ENCODE assay signal across 15 mouse cellular contexts in the genomic region with DNA sequence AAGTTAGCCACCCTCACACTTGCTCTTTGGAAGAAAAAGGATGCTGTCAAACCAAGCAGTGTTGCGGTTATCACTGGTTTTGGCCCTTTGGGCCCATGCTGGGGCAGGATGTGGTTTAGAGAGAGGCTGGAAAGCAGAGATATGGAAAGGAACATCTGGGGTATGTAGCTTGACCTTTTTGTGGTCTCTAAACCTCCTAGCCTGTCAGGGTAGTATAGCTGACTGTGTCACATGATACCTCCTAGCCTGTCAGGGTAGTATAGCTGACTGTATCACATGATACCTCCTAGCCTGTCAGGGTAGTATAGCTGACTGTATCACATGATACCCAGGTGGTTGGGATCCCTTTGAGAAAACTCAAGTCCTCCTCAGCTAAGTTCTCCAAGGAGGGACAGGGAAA. TPM values are rescaled to one million over a fixed set of nuclear protein-coding genes. Genes with fewer than 3 reads are reported as not detected.
DNase-seq lines count a peak whose midpoint lies in the region; ATAC-seq and TF ChIP-seq lines count a peak whose summit lies in the region.
"Had no signal": no experiment of that assay in that cellular context is flagged by ENCODE, and none has a peak within 500 bp of the region (broad histone marks: within the 10 kb centered on the region; RNA-seq: fewer than 3 reads in every experiment).

No protein-coding gene starts in this region.

- no peaks in the 10 kb centered on the region for H3K27me3 ChIP-seq in MEL (ENCODE audit: control insufficient read depth in 1 of 2, insufficient read depth in 2 of 2, low read length in 2 of 2)
- H3K27me3 ChIP-seq in forebrain, embryonic 15.5 days = peaks cover 40% of the 10 kb centered on the region

- peak; percentile 64 for ATAC-seq in megakaryocyte progenitor cell, adult 5-6 weeks (replicated peaks; ENCODE audit: poor library complexity)
- no peak for ATAC-seq in forebrain, embryonic 15.5 days (replicated peaks)

- no peak for TF ChIP-seq CTCF in MEL (IDR thresholded peaks at IDR 0.05 in 2 of 3, conservative IDR thresholded peaks at IDR 0.05 in 1 of 3; ENCODE audit: control insufficient read depth in 1 of 3, insufficient read depth in 1 of 3, low read depth in 2 of 3, low read length in 3 of 3, poor library complexity in 1 of 3, severe bottlenecking in 1 of 3)

- TF ChIP-seq RAD21 in MEL (IDR thresholded peaks at IDR 0.05; ENCODE audit: low read depth, low read length) = no peak

- H3K4me3 ChIP-seq in MEL (ENCODE audit: control insufficient read depth in 1 of 2, insufficient read depth in 1 of 2, low read depth in 2 of 2, low read length in 2 of 2) = no peak overlapping the region
- H3K4me3 ChIP-seq in forebrain, embryonic 15.5 days = no peak overlapping the region
- H3K4me3 ChIP-seq: heart, embryonic 13.5 days; limb, embryonic 13.5 days; neural tube, embryonic 15.5 days had no signal

- WGBS in forebrain, embryonic 15.5 days = 91% methylated on average over 1 of the region's 1 CpGs

- peaks cover 0 to 24% of the 10 kb centered on the region in 2 experiments; a peak in 2 of 4 replicates for H3K36me3 ChIP-seq in MEL (ENCODE audit: control insufficient read depth in 1 of 2, insufficient read depth in 2 of 2, low read length in 2 of 2)
- no peaks in the 10 kb centered on the region for H3K36me3 ChIP-seq in forebrain, embryonic 15.5 days
- H3K36me3 ChIP-seq: heart, embryonic 13.5 days; limb, embryonic 13.5 days; neural tube, embryonic 15.5 days had no signal

- H3K9ac ChIP-seq in MEL (ENCODE audit: control insufficient read depth, low read depth, low read length, poor library complexity, severe bottlenecking) = no peak overlapping the region
- no peak overlapping the region for H3K9ac ChIP-seq in forebrain, embryonic 15.5 days (replicated peaks)
- H3K9ac ChIP-seq: heart, embryonic 13.5 days; neural tube, embryonic 15.5 days had no signal

- peak; percentile 91 to 94 for TF ChIP-seq EP300 in MEL (IDR thresholded peaks at IDR 0.05; ENCODE audit: low read depth in 1 of 2, low read length in 2 of 2)

- H3K4me1 ChIP-seq in MEL (ENCODE audit: control insufficient read depth in 1 of 2, insufficient read depth in 2 of 2, low read length in 2 of 2) = peaks cover 6 to 27% of the 10 kb centered on the region in 2 experiments
- peaks cover 21% of the 10 kb centered on the region for H3K4me1 ChIP-seq in forebrain, embryonic 15.5 days

- no peaks in the 10 kb centered on the region for H3K9me3 ChIP-seq in MEL (replicated peaks; ENCODE audit: insufficient read depth, low read length)
- H3K9me3 ChIP-seq in forebrain, embryonic 15.5 days = no peaks in the 10 kb centered on the region
- H3K9me3 ChIP-seq: heart, embryonic 13.5 days; limb, embryonic 13.5 days; neural tube, embryonic 15.5 days had no signal

- no peaks in the 10 kb centered on the region for H3K79me2 ChIP-seq in MEL (ENCODE audit: control insufficient read depth, insufficient read depth, low read length, poor library complexity)

- DNase-seq in B cell, adult 2 months = peak; percentile 21 to 27
- DNase-seq in MEL (ENCODE audit: low read depth, low spot score) (peak; percentile 83), liver (peak; percentile 44)
- DNase-seq in retina, postnatal 1 day = no peak
- no peak for DNase-seq in adrenal gland, adult 8-10 months
- DNase-seq: cerebellum, postnatal 36 days; gastrocnemius, postnatal 14 days; kidney, adult 11 months; kidney, postnatal 25 days; thymus, adult 18-20 months had no signal

- TF ChIP-seq POLR2A in MEL (IDR thresholded peaks at IDR 0.05; ENCODE audit: control insufficient read depth in 1 of 2, insufficient read depth in 1 of 2, low read depth in 1 of 2, low read length in 2 of 2, poor library complexity in 1 of 2) = no peak

- peak overlapping the region; percentile 75 for H3K27ac ChIP-seq in MEL (ENCODE audit: control insufficient read depth, low read depth, low read length)
- no peak overlapping the region for H3K27ac ChIP-seq in forebrain, embryonic 15.5 days (replicated peaks)
- H3K27ac ChIP-seq: heart, embryonic 13.5 days; limb, embryonic 13.5 days; neural tube, embryonic 15.5 days had no signal

- H3K4me2 ChIP-seq in forebrain, embryonic 15.5 days (replicated peaks) = no peak overlapping the region
- H3K4me2 ChIP-seq: heart, embryonic 13.5 days; neural tube, embryonic 15.5 days had no signal

TF ChIP-seq in MEL, 35 proteins besides CTCF, POLR2A, EP300 and RAD21 (continues in another document):
- peak; percentile 97 for TF ChIP-seq TAL1 (IDR thresholded peaks at IDR 0.05; ENCODE audit: low read length)
- 0 out of 2 replicates have a peak, but pooled peaks have one; percentile 45 for TF ChIP-seq HCFC1 (IDR thresholded peaks at IDR 0.05; ENCODE audit: low read depth, low read length)
- 0 out of 2 replicates have a peak, but pooled peaks have one; percentile 10 for TF ChIP-seq MAFK (IDR thresholded peaks at IDR 0.05; ENCODE audit: borderline replicate concordance, low read depth, low read length)
- no peak for TF ChIP-seq ZNF384 (IDR thresholded peaks at IDR 0.05; ENCODE audit: low read depth, low read length)
- no peak for TF ChIP-seq MEF2A (IDR thresholded peaks at IDR 0.05; ENCODE audit: extremely low read depth, insufficient replicate concordance, low read depth, low read length, poor library complexity, severe bottlenecking)
- TF ChIP-seq MAX (IDR thresholded peaks at IDR 0.05; ENCODE audit: low read length) = peak; percentile 75
- no peak for TF ChIP-seq MYC (IDR thresholded peaks at IDR 0.05; ENCODE audit: low read depth, low read length)
- TF ChIP-seq ETS1 (IDR thresholded peaks at IDR 0.05; ENCODE audit: low read depth, low read length) = peak; percentile 89
- no peak for TF ChIP-seq ELF1 (IDR thresholded peaks at IDR 0.05; ENCODE audit: low read depth, low read length)
- peak; percentile 78 for TF ChIP-seq SIN3A (IDR thresholded peaks at IDR 0.05; ENCODE audit: low read length)
- TF ChIP-seq RCOR1 (IDR thresholded peaks at IDR 0.05; ENCODE audit: low read depth, low read length) = peak; percentile 95
- TF ChIP-seq USF1 (IDR thresholded peaks at IDR 0.05; ENCODE audit: low read depth, low read length) = peak; percentile 93
- TF ChIP-seq USF2 (IDR thresholded peaks at IDR 0.05; ENCODE audit: borderline replicate concordance in 1 of 2, insufficient read depth in 1 of 2, low read depth in 1 of 2, low read length in 2 of 2) = peak; percentile 47 to 82; a peak in 3 of 4 replicates
- TF ChIP-seq ZMIZ1 (IDR thresholded peaks at IDR 0.05; ENCODE audit: low read depth, low read length) = no peak
- peak; percentile 53; the same call in 1 of the 2 replicates for TF ChIP-seq MXI1 (IDR thresholded peaks at IDR 0.05; ENCODE audit: low read depth, low read length)
- no peak for TF ChIP-seq NRF1 (IDR thresholded peaks at IDR 0.05; ENCODE audit: insufficient read depth, low read depth, low read length, poor library complexity, severe bottlenecking)
- TF ChIP-seq TCF12 (IDR thresholded peaks at IDR 0.05; ENCODE audit: low read depth, low read length) = peak; percentile 93
- TF ChIP-seq POLR2AphosphoS2 (IDR thresholded peaks at IDR 0.05; ENCODE audit: low read length) = no peak
- peak; percentile 86 for TF ChIP-seq GATA1 (IDR thresholded peaks at IDR 0.05; ENCODE audit: low read depth, low read length)

RNA-seq across cellular contexts. Expression of a gene that starts 1.2 kb away (rescaled TPM):
- 4.9 and 5.1 TPM in 2 replicates for total RNA-seq in MEL (2012; rRNA removed)
- 1 to 10 TPM in 1 of 2 experiments, not detected in 1; 9.2 TPM for polyA plus RNA-seq in MEL (2012; ENCODE audit: insufficient read depth in 1 of 2, insufficient read length in 2 of 2, low read depth in 1 of 2, low replicate concordance in 2 of 2, missing spikeins in 1 of 2)
- total RNA-seq in megakaryocyte progenitor cell, adult 5-6 weeks (2015) = 13.4 and 16.9 TPM in 2 replicates
- 9.4 and 11.8 TPM in 2 replicates for total RNA-seq in megakaryocyte progenitor cell, adult 5-6 weeks (2017)
- 8.6 and 8.8 TPM in 2 replicates for polyA plus RNA-seq in forebrain, embryonic 15.5 days (2015; fragmentation: Nextera tagmentation; extraction: Ambion mirVana)
- 10 to 100 TPM; 20.8 to 30.8 (median 23.8) TPM for total RNA-seq in adrenal gland, adult 8-10 months (2022)

RNA-seq across cellular contexts. Expression of a gene that starts 1.6 kb away (rescaled TPM):
- total RNA-seq in MEL (2012; rRNA removed) = 0.58 and 0.78 TPM in 2 replicates
- 10 to 100 TPM in 1 of 2 experiments, not detected in 1; 43.5 TPM for polyA plus RNA-seq in MEL (2012; ENCODE audit: insufficient read depth in 1 of 2, insufficient read length in 2 of 2, low read depth in 1 of 2, low replicate concordance in 2 of 2, missing spikeins in 1 of 2)
- total RNA-seq in megakaryocyte progenitor cell, adult 5-6 weeks (2015) = 4.4 and 9.6 TPM in 2 replicates
- total RNA-seq in megakaryocyte progenitor cell, adult 5-6 weeks (2017) = 0.54 and 3.5 TPM in 2 replicates
- 16.1 and 17.3 TPM in 2 replicates for polyA plus RNA-seq in forebrain, embryonic 15.5 days (2015; fragmentation: Nextera tagmentation; extraction: Ambion mirVana)
- total RNA-seq in adrenal gland, adult 8-10 months (2022) = 1 to 10 TPM; 1.0 to 1.8 (median 1.5) TPM

RNA-seq across cellular contexts. Expression of a gene that starts 15.2 kb away (rescaled TPM):
- total RNA-seq in MEL (2012; rRNA removed) = not detected in 2 replicates
- polyA plus RNA-seq in MEL (2012; ENCODE audit: insufficient read depth in 1 of 2, insufficient read length in 2 of 2, low read depth in 1 of 2, low replicate concordance in 2 of 2, missing spikeins in 1 of 2) = under 1 TPM in 1 of 2 experiments, not detected in 1; 0.64 TPM
- total RNA-seq in megakaryocyte progenitor cell, adult 5-6 weeks (2015) = not detected in 2 replicates
- total RNA-seq in megakaryocyte progenitor cell, adult 5-6 weeks (2017) = not detected in 2 replicates
- polyA plus RNA-seq in forebrain, embryonic 15.5 days (2015; fragmentation: Nextera tagmentation; extraction: Ambion mirVana) = 0.64 and 0.69 TPM in 2 replicates
- total RNA-seq in adrenal gland, adult 8-10 months (2022) = 1 to 10 TPM; 3.1 to 7.6 (median 5.4) TPM

RNA-seq across cellular contexts. Expression of a gene that starts 26.4 kb away (rescaled TPM):
- total RNA-seq in MEL (2012; rRNA removed) = 0.10 and 0.23 TPM in 2 replicates
- polyA plus RNA-seq in MEL (2012; ENCODE audit: insufficient read depth in 1 of 2, insufficient read length in 2 of 2, low read depth in 1 of 2, low replicate concordance in 2 of 2, missing spikeins in 1 of 2) = under 1 TPM in 1 of 2 experiments, not detected in 1; 0.89 TPM
- total RNA-seq in megakaryocyte progenitor cell, adult 5-6 weeks (2015) = 0.34 and 0.94 TPM in 2 replicates
- total RNA-seq in megakaryocyte progenitor cell, adult 5-6 weeks (2017) = 0.29 and 0.57 TPM in 2 replicates
- polyA plus RNA-seq in forebrain, embryonic 15.5 days (2015; fragmentation: Nextera tagmentation; extraction: Ambion mirVana) = 34.3 and 34.5 TPM in 2 replicates
- total RNA-seq in adrenal gland, adult 8-10 months (2022) = 10 to 100 TPM; 32.9 to 60.4 (median 46.6) TPM

RNA-seq across cellular contexts. Expression of a gene that starts 59.2 kb away (rescaled TPM):
- total RNA-seq in MEL (2012; rRNA removed) = 0.46 and 1.2 TPM in 2 replicates
- 1 to 10 TPM in 1 of 2 experiments, not detected in 1; 2.6 TPM for polyA plus RNA-seq in MEL (2012; ENCODE audit: insufficient read depth in 1 of 2, insufficient read length in 2 of 2, low read depth in 1 of 2, low replicate concordance in 2 of 2, missing spikeins in 1 of 2)
- total RNA-seq in megakaryocyte progenitor cell, adult 5-6 weeks (2015) = 2.9 and 6.7 TPM in 2 replicates
- 1.7 and 5.1 TPM in 2 replicates for total RNA-seq in megakaryocyte progenitor cell, adult 5-6 weeks (2017)
- 7.7 and 7.9 TPM in 2 replicates for polyA plus RNA-seq in forebrain, embryonic 15.5 days (2015; fragmentation: Nextera tagmentation; extraction: Ambion mirVana)
- 1 to 10 TPM in 3 of 4 experiments, under 1 TPM in 1; 0.99 to 5.1 (median 3.2) TPM for total RNA-seq in adrenal gland, adult 8-10 months (2022)

Comparison
In these comparisons a context has a peak if more than half of its experiments do, and no peak if none do; other contexts are left out.
1. DNase-seq: peak in B cell, adult 2 months (2 of 2), MEL (single experiment) and liver (single experiment); none in retina, postnatal 1 day (single experiment) and adrenal gland, adult 8-10 months (single experiment).